Mouse (Mus musculus): ENCODE results near the gene Btc. TPM values are rescaled to one million over a fixed set of nuclear protein-coding genes. Genes with fewer than 3 reads are reported as not detected.

The Btc gene
- polyA plus RNA-seq, 1 experiment from 2014 or later, result 7.0 TPM

DNA sequence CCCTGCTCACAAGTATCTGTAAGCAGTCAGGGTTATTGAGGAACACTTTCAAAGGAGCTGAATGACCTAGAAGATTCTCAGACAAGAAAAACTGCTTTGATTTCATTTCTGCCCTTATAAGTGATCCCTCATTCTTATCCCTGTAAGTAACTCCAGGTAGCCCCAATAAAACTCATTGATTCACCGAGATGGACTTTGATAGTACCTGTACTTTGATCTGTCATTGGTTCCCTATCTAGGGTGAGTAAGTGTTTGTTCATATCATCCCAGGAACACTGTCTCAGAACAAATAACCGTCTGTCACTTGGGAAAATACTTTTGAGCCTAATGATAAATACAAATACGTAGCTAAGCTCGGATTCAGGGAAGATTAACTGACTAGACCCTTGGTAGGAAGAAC, 68.6 kb downstream of the Btc start:
- WGBS, result 63% methylated on average over 4 of the region's 4 CpGs

DNA sequence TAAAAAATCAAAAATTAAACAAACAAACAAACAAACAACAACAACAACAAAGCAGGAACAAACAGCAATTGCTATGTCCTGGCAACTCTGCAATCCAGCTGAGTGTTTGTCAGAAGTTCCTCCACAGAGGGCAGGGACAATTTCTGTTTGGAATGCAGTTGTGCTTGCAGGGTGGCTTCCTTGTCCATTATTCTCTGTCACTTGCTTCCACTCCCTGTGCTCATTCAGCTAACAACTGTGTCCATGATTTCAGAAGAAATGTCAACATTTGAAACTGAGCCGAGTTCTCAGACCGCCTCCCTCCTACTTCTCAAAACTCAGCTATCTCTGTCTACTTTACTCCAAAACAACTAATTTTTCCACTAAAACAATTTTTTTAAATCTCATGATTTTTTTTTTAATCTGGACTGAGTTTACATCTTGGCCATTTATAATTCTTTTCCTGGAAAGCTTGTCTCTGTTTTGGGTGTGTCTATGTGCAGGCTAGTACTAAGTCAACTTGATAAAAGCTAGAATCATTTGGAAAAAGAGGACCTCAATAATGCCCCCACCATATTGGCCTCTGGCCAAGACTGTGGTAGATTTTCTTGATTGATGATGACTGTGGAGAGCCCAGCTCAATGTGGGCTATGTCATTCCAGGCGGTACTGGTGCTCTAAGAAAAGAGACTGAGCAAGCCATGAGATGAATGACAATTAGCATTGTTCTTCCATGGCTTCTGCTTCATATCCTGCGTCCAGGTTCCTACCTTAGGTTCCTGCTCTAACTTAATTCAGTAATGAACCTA, 70.5 kb downstream of the Btc start:
- H3K9me3 ChIP-seq (replicated peaks; ENCODE audit: control insufficient read depth, low read length), result no peaks in the 10 kb centered on the region
- peak overlapping the region; percentile 60; the same call in 1 of the 2 replicates for H3K27ac ChIP-seq (ENCODE audit: low read length)
- H3K4me2 ChIP-seq (ENCODE audit: low read depth, low read length), result no peak overlapping the region
- 25% methylated on average over 4 of the region's 4 CpGs for WGBS
- no peak overlapping the region for H3K4me3 ChIP-seq (replicated peaks; ENCODE audit: low read length)
- peaks cover 4% of the 10 kb centered on the region; the same call in 1 of the 2 replicates for H3K4me1 ChIP-seq (ENCODE audit: control insufficient read depth, insufficient read depth, low read length)
- no peaks in the 10 kb centered on the region for H3K36me3 ChIP-seq (ENCODE audit: control insufficient read depth, insufficient read depth, low read length)
- no peaks in the 10 kb centered on the region for H3K27me3 ChIP-seq (ENCODE audit: control insufficient read depth, insufficient read depth, low read length)
- ATAC-seq (ENCODE audit: insufficient read depth, low FRiP score), result peak; percentile 58; the same call in 1 of the 2 replicates
- H3K9ac ChIP-seq (ENCODE audit: low read length), result no peak overlapping the region

More for the DNA sequence above, 68.6 kb downstream of the Btc start:
- Histone ChIP-seq H3K36me3 (ENCODE audit: control insufficient read depth, insufficient read depth, low read length) (no peaks in the 10 kb centered on the region), H3K27ac (ENCODE audit: low read length) (no peak overlapping the region), H3K9ac (ENCODE audit: low read length) (no peak overlapping the region), H3K27me3 (ENCODE audit: control insufficient read depth, insufficient read depth, low read length) (no peaks in the 10 kb centered on the region), H3K9me3 (replicated peaks; ENCODE audit: control insufficient read depth, low read length) (no peaks in the 10 kb centered on the region), H3K4me2 (ENCODE audit: low read depth, low read length) (no peak overlapping the region), H3K4me1 (ENCODE audit: control insufficient read depth, insufficient read depth, low read length) (peaks cover 4% of the 10 kb centered on the region; the same call in 1 of the 2 replicates), H3K4me3 (replicated peaks; ENCODE audit: low read length) (no peak overlapping the region)
- no peak for ATAC-seq (ENCODE audit: insufficient read depth, low FRiP score)

DNA sequence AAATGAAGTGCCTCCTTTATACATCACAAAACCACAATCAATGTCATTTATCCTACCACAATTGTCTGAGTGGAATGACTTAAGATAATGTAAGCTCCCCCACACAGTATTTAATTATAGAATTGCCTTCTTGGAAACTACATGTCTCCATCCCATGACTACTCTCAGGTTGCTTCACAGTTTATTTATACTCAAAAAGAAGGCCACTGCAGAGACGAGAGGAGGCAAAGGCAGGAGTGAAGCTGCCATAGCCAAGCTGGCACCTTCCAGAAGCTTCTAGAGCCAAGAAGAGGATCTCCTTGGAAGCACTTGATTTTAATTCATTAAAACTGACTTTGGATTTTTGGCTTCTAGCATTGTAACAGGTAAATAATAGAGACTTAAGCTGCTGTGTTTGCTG, 81.0 kb downstream of the Btc start:
- H3K9me3 ChIP-seq (replicated peaks; ENCODE audit: control insufficient read depth, low read length), result no peaks in the 10 kb centered on the region
- H3K27ac ChIP-seq (ENCODE audit: low read length), result no peak overlapping the region
- no peaks in the 10 kb centered on the region for H3K36me3 ChIP-seq (ENCODE audit: control insufficient read depth, insufficient read depth, low read length)
- H3K9ac ChIP-seq (ENCODE audit: low read length), result no peak overlapping the region
- no peaks in the 10 kb centered on the region for H3K27me3 ChIP-seq (ENCODE audit: control insufficient read depth, insufficient read depth, low read length)
- no peaks in the 10 kb centered on the region for H3K4me1 ChIP-seq (ENCODE audit: control insufficient read depth, insufficient read depth, low read length)
- no peak for ATAC-seq (ENCODE audit: insufficient read depth, low FRiP score)
- H3K4me3 ChIP-seq (replicated peaks; ENCODE audit: low read length), result no peak overlapping the region
- no peak overlapping the region for H3K4me2 ChIP-seq (ENCODE audit: low read depth, low read length)
- 47% methylated on average over 1 of the region's 1 CpGs for WGBS

DNA sequence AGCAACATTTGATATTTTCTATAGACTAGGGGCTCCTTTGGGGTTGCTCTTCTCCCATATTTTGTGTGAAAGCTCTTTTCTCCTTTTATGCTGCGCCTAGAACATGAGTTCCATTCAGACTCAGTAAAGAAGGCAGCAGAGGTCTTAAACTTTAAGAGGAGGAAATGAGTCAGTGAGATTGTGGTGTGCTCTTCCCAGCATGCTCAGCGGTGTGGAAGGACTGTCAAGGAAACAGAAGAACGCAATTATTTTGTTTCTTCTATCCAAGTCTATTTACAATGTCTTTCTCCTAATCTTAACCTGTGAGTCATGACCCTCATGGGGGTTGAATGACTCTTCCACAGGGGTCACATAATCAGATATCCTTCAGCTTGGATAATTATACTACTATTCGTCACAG, 82.4 kb downstream of the Btc start:
- no peak overlapping the region for H3K9ac ChIP-seq (ENCODE audit: low read length)
- 77% methylated on average over 4 of the region's 4 CpGs for WGBS

DNA sequence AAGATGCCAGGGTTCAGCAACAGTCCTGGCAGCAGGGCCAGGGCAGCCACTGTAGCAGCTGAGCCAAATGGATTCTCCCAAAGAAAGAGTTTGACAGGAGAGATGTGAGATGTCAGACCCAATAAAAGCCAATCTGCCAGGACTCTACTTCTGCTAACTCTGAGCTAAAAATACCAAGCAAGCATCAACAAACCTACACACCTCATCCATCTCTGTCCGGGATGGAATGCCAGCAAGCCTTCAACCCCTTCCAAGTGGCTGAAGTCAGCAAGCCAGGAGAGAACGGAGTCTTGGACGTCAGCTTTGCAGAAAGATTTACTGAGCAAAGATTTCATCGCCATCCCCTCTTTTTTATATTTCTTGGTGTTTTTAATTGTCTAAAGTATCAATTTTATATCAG, 88.8 kb downstream of the Btc start:
- H3K36me3 ChIP-seq (ENCODE audit: control insufficient read depth, insufficient read depth, low read length), result no peaks in the 10 kb centered on the region
- WGBS, result 40% methylated on average over 4 of the region's 4 CpGs
- H3K4me2 ChIP-seq (ENCODE audit: low read depth, low read length), result no peak overlapping the region
- no peak overlapping the region for H3K9ac ChIP-seq (ENCODE audit: low read length)
- H3K27me3 ChIP-seq (ENCODE audit: control insufficient read depth, insufficient read depth, low read length), result no peaks in the 10 kb centered on the region
- no peak overlapping the region for H3K27ac ChIP-seq (ENCODE audit: low read length)
- no peak for ATAC-seq (ENCODE audit: insufficient read depth, low FRiP score)
- H3K4me1 ChIP-seq (ENCODE audit: control insufficient read depth, insufficient read depth, low read length), result no peaks in the 10 kb centered on the region
- no peaks in the 10 kb centered on the region for H3K9me3 ChIP-seq (replicated peaks; ENCODE audit: control insufficient read depth, low read length)
- H3K4me3 ChIP-seq (replicated peaks; ENCODE audit: low read length), result no peak overlapping the region

More for the DNA sequence above, 82.4 kb downstream of the Btc start:
- H3K4me1 ChIP-seq (ENCODE audit: control insufficient read depth, insufficient read depth, low read length), result no peaks in the 10 kb centered on the region
- no peaks in the 10 kb centered on the region for H3K9me3 ChIP-seq (replicated peaks; ENCODE audit: control insufficient read depth, low read length)
- H3K27me3 ChIP-seq (ENCODE audit: control insufficient read depth, insufficient read depth, low read length), result no peaks in the 10 kb centered on the region
- H3K4me3 ChIP-seq (replicated peaks; ENCODE audit: low read length), result no peak overlapping the region
- H3K27ac ChIP-seq (ENCODE audit: low read length), result no peak overlapping the region
- H3K36me3 ChIP-seq (ENCODE audit: control insufficient read depth, insufficient read depth, low read length), result no peaks in the 10 kb centered on the region
- no peak overlapping the region for H3K4me2 ChIP-seq (ENCODE audit: low read depth, low read length)
- ATAC-seq (ENCODE audit: insufficient read depth, low FRiP score), result no peak

DNA sequence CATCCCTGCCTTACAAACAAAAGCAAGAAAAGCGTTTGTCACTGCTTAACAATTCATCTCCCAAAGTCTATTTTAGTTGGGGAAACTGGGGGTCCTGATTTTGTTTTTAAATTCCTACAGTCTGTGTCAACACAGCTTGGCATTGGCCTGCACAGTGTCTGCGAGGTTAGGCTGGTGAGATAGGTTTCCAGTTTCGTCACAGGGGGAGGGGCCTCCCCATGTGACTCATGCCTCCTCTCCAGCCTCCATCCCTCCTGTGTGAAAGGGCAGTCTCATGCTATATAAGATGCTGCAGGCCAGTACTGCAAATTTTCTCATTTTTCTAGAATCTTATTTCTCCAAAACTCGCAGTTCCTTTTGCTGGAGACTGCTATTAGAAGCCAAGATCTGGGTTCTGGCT, 91.0 kb downstream of the Btc start:
- Histone ChIP-seq H3K9me3 (replicated peaks; ENCODE audit: control insufficient read depth, low read length) (no peaks in the 10 kb centered on the region), H3K4me1 (ENCODE audit: control insufficient read depth, insufficient read depth, low read length) (no peaks in the 10 kb centered on the region), H3K27me3 (ENCODE audit: control insufficient read depth, insufficient read depth, low read length) (no peaks in the 10 kb centered on the region), H3K27ac (ENCODE audit: low read length) (no peak overlapping the region), H3K4me3 (replicated peaks; ENCODE audit: low read length) (no peak overlapping the region), H3K36me3 (ENCODE audit: control insufficient read depth, insufficient read depth, low read length) (no peaks in the 10 kb centered on the region), H3K4me2 (ENCODE audit: low read depth, low read length) (no peak overlapping the region), H3K9ac (ENCODE audit: low read length) (no peak overlapping the region)
- 26% methylated on average over 4 of the region's 4 CpGs for WGBS
- no peak for ATAC-seq (ENCODE audit: insufficient read depth, low FRiP score)

DNA sequence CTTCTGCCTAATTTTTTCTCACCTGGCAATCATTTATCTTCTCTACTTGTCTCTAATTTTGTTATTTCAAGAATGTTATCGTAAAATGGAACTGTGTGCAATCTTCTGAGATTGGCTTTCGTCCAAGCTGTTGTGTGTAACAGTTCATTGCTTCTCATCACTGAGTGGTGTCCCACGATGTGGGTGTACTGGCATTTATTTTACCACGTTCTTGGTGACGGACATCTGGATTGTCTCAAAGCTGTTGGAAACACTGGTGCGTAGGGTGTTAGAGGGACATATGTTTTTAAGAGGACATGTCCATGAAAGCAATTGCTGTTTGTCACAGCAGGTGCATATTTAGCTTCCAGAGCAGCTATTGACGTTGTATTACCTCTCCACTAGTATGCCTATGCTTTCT, 94.2 kb downstream of the Btc start:
- H3K9ac ChIP-seq (ENCODE audit: low read length), result no peak overlapping the region
- no peaks in the 10 kb centered on the region for H3K27me3 ChIP-seq (ENCODE audit: control insufficient read depth, insufficient read depth, low read length)
- H3K36me3 ChIP-seq (ENCODE audit: control insufficient read depth, insufficient read depth, low read length), result no peaks in the 10 kb centered on the region
- no peaks in the 10 kb centered on the region for H3K4me1 ChIP-seq (ENCODE audit: control insufficient read depth, insufficient read depth, low read length)
- H3K9me3 ChIP-seq (replicated peaks; ENCODE audit: control insufficient read depth, low read length), result no peaks in the 10 kb centered on the region
- H3K27ac ChIP-seq (ENCODE audit: low read length), result no peak overlapping the region
- no peak for ATAC-seq (ENCODE audit: insufficient read depth, low FRiP score)
- 66% methylated on average over 7 of the region's 7 CpGs for WGBS
- H3K4me3 ChIP-seq (replicated peaks; ENCODE audit: low read length), result no peak overlapping the region
- no peak overlapping the region for H3K4me2 ChIP-seq (ENCODE audit: low read depth, low read length)

DNA sequence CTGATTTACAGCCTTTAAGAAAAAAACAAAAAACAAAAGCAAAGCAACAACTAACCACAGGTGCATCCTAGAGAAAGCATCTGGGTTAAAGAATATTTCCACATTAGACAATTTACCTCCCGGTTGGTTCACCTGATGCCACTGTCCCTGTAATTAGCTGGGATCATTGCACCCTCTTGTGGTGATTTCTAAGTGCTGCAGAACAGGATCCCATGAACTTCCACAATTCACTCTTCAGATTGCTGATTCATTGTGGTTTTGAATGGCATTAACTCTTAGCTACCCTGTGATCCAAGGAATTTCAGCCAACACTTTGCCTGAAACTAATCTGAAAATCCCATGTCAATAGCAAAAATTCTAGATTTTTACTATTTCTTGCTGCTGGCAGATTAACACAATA, 94.9 kb downstream of the Btc start:
- no peak for ATAC-seq (ENCODE audit: insufficient read depth, low FRiP score)
- no peak overlapping the region for H3K9ac ChIP-seq (ENCODE audit: low read length)
- no peaks in the 10 kb centered on the region for H3K9me3 ChIP-seq (replicated peaks; ENCODE audit: control insufficient read depth, low read length)
- no peaks in the 10 kb centered on the region for H3K36me3 ChIP-seq (ENCODE audit: control insufficient read depth, insufficient read depth, low read length)
- no peak overlapping the region for H3K4me3 ChIP-seq (replicated peaks; ENCODE audit: low read length)
- 0% methylated on average over 1 of the region's 1 CpGs for WGBS
- no peaks in the 10 kb centered on the region for H3K4me1 ChIP-seq (ENCODE audit: control insufficient read depth, insufficient read depth, low read length)
- H3K27ac ChIP-seq (ENCODE audit: low read length), result no peak overlapping the region
- H3K27me3 ChIP-seq (ENCODE audit: control insufficient read depth, insufficient read depth, low read length), result no peaks in the 10 kb centered on the region
- H3K4me2 ChIP-seq (ENCODE audit: low read depth, low read length), result no peak overlapping the region

Measured in stomach, embryonic 16.5 days (tissue).